Comparison of ENCODE assay signal across 17 mouse cellular contexts in the genomic region with DNA sequence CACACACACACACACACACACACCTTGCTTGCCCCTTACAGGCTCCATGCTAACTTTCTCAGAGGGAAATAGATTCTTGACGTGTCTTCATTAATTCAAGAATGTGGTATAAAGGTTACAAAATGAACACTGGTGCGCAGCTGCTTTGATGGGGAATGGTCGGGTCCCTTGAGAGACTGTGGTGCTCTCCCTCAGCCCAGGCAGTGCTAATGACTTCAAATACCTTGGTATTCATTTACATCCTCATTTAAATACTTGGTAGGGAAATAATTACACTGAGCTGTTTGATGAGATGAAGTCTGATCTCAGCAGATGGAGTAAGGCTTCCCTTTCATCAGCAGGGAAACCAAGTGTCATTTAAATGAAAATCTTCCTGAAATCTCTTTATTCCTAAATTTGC. TPM values are rescaled to one million over a fixed set of nuclear protein-coding genes. Genes with fewer than 3 reads are reported as not detected.
DNase-seq lines count a peak whose midpoint lies in the region; ATAC-seq and TF ChIP-seq lines count a peak whose summit lies in the region.
"Had no signal": no experiment of that assay in that cellular context is flagged by ENCODE, and none has a peak within 500 bp of the region (broad histone marks: within the 10 kb centered on the region; RNA-seq: fewer than 3 reads in every experiment).

No protein-coding gene starts in this region.

- H3K36me3 ChIP-seq in forebrain, embryonic 12.5 days (replicated peaks): no peaks in the 10 kb centered on the region
- no peaks in the 10 kb centered on the region for H3K36me3 ChIP-seq in hindbrain, postnatal 0 days (ENCODE audit: insufficient read depth, low read length)
- no peaks in the 10 kb centered on the region for H3K36me3 ChIP-seq in neural tube, embryonic 13.5 days
- no peaks in the 10 kb centered on the region for H3K36me3 ChIP-seq in kidney, embryonic 14.5 days (ENCODE audit: control insufficient read depth, insufficient read depth, low read length)
- H3K36me3 ChIP-seq: heart, embryonic 10.5 days had no signal

- peak overlapping the region; percentile 30; the same call in 1 of the 2 replicates for H3K4me2 ChIP-seq in forebrain, embryonic 12.5 days
- peak overlapping the region; percentile 25; the same call in 1 of the 2 replicates for H3K4me2 ChIP-seq in hindbrain, postnatal 0 days (ENCODE audit: low read depth, low read length)
- peak overlapping the region; percentile 45 for H3K4me2 ChIP-seq in neural tube, embryonic 13.5 days
- H3K4me2 ChIP-seq in kidney, embryonic 14.5 days (replicated peaks; ENCODE audit: low read depth, low read length): no peak overlapping the region
- H3K4me2 ChIP-seq: liver, embryonic 11.5 days had no signal

- peaks cover 21% of the 10 kb centered on the region for H3K4me1 ChIP-seq in forebrain, embryonic 12.5 days
- peaks cover 8% of the 10 kb centered on the region for H3K4me1 ChIP-seq in hindbrain, postnatal 0 days (ENCODE audit: insufficient read depth, low read length)
- peaks cover 40% of the 10 kb centered on the region for H3K4me1 ChIP-seq in neural tube, embryonic 13.5 days (replicated peaks)
- no peaks in the 10 kb centered on the region for H3K4me1 ChIP-seq in kidney, embryonic 14.5 days (ENCODE audit: control insufficient read depth, insufficient read depth, low read length)

- WGBS in forebrain, embryonic 12.5 days: 28% methylated on average over 3 of the region's 3 CpGs
- 20% methylated on average over 3 of the region's 3 CpGs for WGBS in hindbrain, postnatal 0 days
- 25% methylated on average over 3 of the region's 3 CpGs for WGBS in neural tube, embryonic 13.5 days
- WGBS in kidney, embryonic 14.5 days: 44% methylated on average over 3 of the region's 3 CpGs

- H3K9me3 ChIP-seq in forebrain, embryonic 12.5 days: no peaks in the 10 kb centered on the region
- no peaks in the 10 kb centered on the region for H3K9me3 ChIP-seq in hindbrain, postnatal 0 days (ENCODE audit: low read length)
- no peaks in the 10 kb centered on the region for H3K9me3 ChIP-seq in neural tube, embryonic 13.5 days
- H3K9me3 ChIP-seq in kidney, embryonic 14.5 days (ENCODE audit: control insufficient read depth, low read length): no peaks in the 10 kb centered on the region
- H3K9me3 ChIP-seq: heart, embryonic 10.5 days had no signal

- H3K9ac ChIP-seq in forebrain, embryonic 12.5 days: no peak overlapping the region
- no peak overlapping the region for H3K9ac ChIP-seq in hindbrain, postnatal 0 days (replicated peaks; ENCODE audit: low read length)
- H3K9ac ChIP-seq in neural tube, embryonic 13.5 days: no peak overlapping the region; the same call in 1 of the 2 replicates
- no peak overlapping the region for H3K9ac ChIP-seq in kidney, embryonic 14.5 days (ENCODE audit: low read depth, low read length)

- peak; percentile 30 for DNase-seq in hindbrain, postnatal 0 days (ENCODE audit: low spot score)
- DNase-seq in urinary bladder, postnatal 25 days (ENCODE audit: low spot score): no peak
- DNase-seq in cerebellum, postnatal 36 days: no peak
- DNase-seq: thymus, postnatal 4 days had no signal

- H3K4me3 ChIP-seq in forebrain, embryonic 12.5 days (replicated peaks): no peak overlapping the region
- no peak overlapping the region for H3K4me3 ChIP-seq in hindbrain, postnatal 0 days (ENCODE audit: low read length)
- H3K4me3 ChIP-seq in neural tube, embryonic 13.5 days: no peak overlapping the region
- no peak overlapping the region for H3K4me3 ChIP-seq in kidney, embryonic 14.5 days (ENCODE audit: low read length)
- H3K4me3 ChIP-seq: heart, embryonic 10.5 days had no signal

- no peak for TF ChIP-seq CTCF in hindbrain, postnatal 0 days (IDR thresholded peaks at IDR 0.05; ENCODE audit: low read depth)

- no peaks in the 10 kb centered on the region for H3K27me3 ChIP-seq in forebrain, embryonic 12.5 days
- no peaks in the 10 kb centered on the region for H3K27me3 ChIP-seq in hindbrain, postnatal 0 days (ENCODE audit: insufficient read depth, low read length)
- H3K27me3 ChIP-seq in neural tube, embryonic 13.5 days: no peaks in the 10 kb centered on the region
- H3K27me3 ChIP-seq in kidney, embryonic 14.5 days (ENCODE audit: control insufficient read depth, insufficient read depth, low read length): no peaks in the 10 kb centered on the region

- H3K27ac ChIP-seq in forebrain, embryonic 12.5 days: peak overlapping the region; percentile 85
- H3K27ac ChIP-seq in hindbrain, postnatal 0 days: peak overlapping the region; percentile 71
- H3K27ac ChIP-seq in neural tube, embryonic 13.5 days (replicated peaks): peak overlapping the region; percentile 95
- H3K27ac ChIP-seq in kidney, embryonic 14.5 days (ENCODE audit: low read depth, low read length): no peak overlapping the region
- H3K27ac ChIP-seq: heart, embryonic 10.5 days had no signal

- ATAC-seq in activated CD4-positive, CD25-positive, alpha-beta regulatory T cell, adult 4 months: peak; percentile 28
- ATAC-seq in forebrain, embryonic 12.5 days (ENCODE audit: low FRiP score): peak; percentile 81
- ATAC-seq in hindbrain, postnatal 0 days: peak; percentile 60
- peak; percentile 84 for ATAC-seq in neural tube, embryonic 13.5 days (ENCODE audit: low read depth)
- ATAC-seq in kidney, embryonic 14.5 days (ENCODE audit: low FRiP score, low TSS enrichment): no peak
- ATAC-seq: lung, postnatal 0 days had no signal

RNA-seq across cellular contexts. Expression of gene Spa17, which starts 11.6 kb away (rescaled TPM):
- polyA plus RNA-seq in activated CD4-positive, CD25-positive, alpha-beta regulatory T cell, adult 4 months (2017; shearing (Covaris generic)): 1 to 10 TPM in 1 of 2 experiments, not detected in 1; 1.4 TPM
- polyA plus RNA-seq in forebrain, embryonic 12.5 days (2016; fragmentation: Nextera tagmentation; extraction: Ambion mirVana): 18.9 and 21.2 TPM in 2 replicates
- total RNA-seq in hindbrain, postnatal 0 days (2014; rRNA removed): 4.2 TPM in 1 of 2 replicates, not detected in the other
- polyA plus RNA-seq in hindbrain, postnatal 0 days (2015; fragmentation: Nextera tagmentation; extraction: Ambion mirVana): 11.6 and 13.9 TPM in 2 replicates
- polyA plus RNA-seq in neural tube, embryonic 13.5 days (2015; fragmentation: Nextera tagmentation; extraction: Ambion mirVana): 10.9 and 12.1 TPM in 2 replicates
- 6.7 and 8.0 TPM in 2 replicates for polyA plus RNA-seq in kidney, embryonic 14.5 days (2014; fragmentation: Nextera tagmentation; extraction: Ambion mirVana)

RNA-seq across cellular contexts. Expression of gene Tbrg1, which starts 32.0 kb away (rescaled TPM):
- polyA plus RNA-seq in activated CD4-positive, CD25-positive, alpha-beta regulatory T cell, adult 4 months (2017; shearing (Covaris generic)): 100 to 1,000 TPM; 200 to 207 TPM
- 109 and 114 TPM in 2 replicates for polyA plus RNA-seq in forebrain, embryonic 12.5 days (2016; fragmentation: Nextera tagmentation; extraction: Ambion mirVana)
- 44.5 and 45.6 TPM in 2 replicates for total RNA-seq in hindbrain, postnatal 0 days (2014; rRNA removed)
- polyA plus RNA-seq in hindbrain, postnatal 0 days (2015; fragmentation: Nextera tagmentation; extraction: Ambion mirVana): 82.9 and 87.7 TPM in 2 replicates
- 99.3 and 100 TPM in 2 replicates for polyA plus RNA-seq in neural tube, embryonic 13.5 days (2015; fragmentation: Nextera tagmentation; extraction: Ambion mirVana)
- polyA plus RNA-seq in kidney, embryonic 14.5 days (2014; fragmentation: Nextera tagmentation; extraction: Ambion mirVana): 135 and 142 TPM in 2 replicates

RNA-seq across cellular contexts. Expression of gene Panx3, which starts 43.9 kb away (rescaled TPM):
- polyA plus RNA-seq in activated CD4-positive, CD25-positive, alpha-beta regulatory T cell, adult 4 months (2017; shearing (Covaris generic)): not detected
- 0.19 TPM in 2 replicates for polyA plus RNA-seq in forebrain, embryonic 12.5 days (2016; fragmentation: Nextera tagmentation; extraction: Ambion mirVana)
- total RNA-seq in hindbrain, postnatal 0 days (2014; rRNA removed): not detected in 2 replicates
- polyA plus RNA-seq in hindbrain, postnatal 0 days (2015; fragmentation: Nextera tagmentation; extraction: Ambion mirVana): 0.10 TPM in 1 of 2 replicates, not detected in the other
- polyA plus RNA-seq in neural tube, embryonic 13.5 days (2015; fragmentation: Nextera tagmentation; extraction: Ambion mirVana): 0.22 TPM in 1 of 2 replicates, not detected in the other
- polyA plus RNA-seq in kidney, embryonic 14.5 days (2014; fragmentation: Nextera tagmentation; extraction: Ambion mirVana): not detected in 2 replicates
- total RNA-seq: heart, postnatal 36 days; layer of hippocampus, adult 18-20 months; left cerebral cortex, postnatal 10 days had no signal
- polyA plus RNA-seq: cerebellum, adult 2 months; frontal cortex, adult 2 months; liver, embryonic 11.5 days; stomach, embryonic 16.5 days had no signal
